Mouse (Mus musculus) ovary, postnatal 14 days (tissue): ENCODE measurements at regions not wholly inside any gene's neighbourhood (a gene's known extent, or its start where the extent isn't known, plus 50 kb on each side); places are given as distances from the start of the nearest gene placed in this dataset.

Source experiments
- DNase-seq: peaks from one replicate; pipeline ENCODE4 v3.0.0; 2022; ENCODE audit warnings: low spot score

GRCm38 (mm10) chr19:18444324-18444723, 187.3 kb downstream of the Ostf1 start:
- no peak for DNase-seq

GRCm38 (mm10) chr19:18436351-18436750, 195.3 kb downstream of the Ostf1 start:
- DNase-seq, result no peak

- no peak for DNase-seq
These were observed 211.2 kb downstream of the Ostf1 start for GRCm38 (mm10) chr19:18420381-18420785.

GRCm38 (mm10) chr19:18418548-18418947, 213.1 kb downstream of the Ostf1 start:
- DNase-seq, result no peak

GRCm38 (mm10) chr19:18377466-18378089, 254.0 kb downstream of the Ostf1 start:
- DNase-seq, result no peak

GRCm38 (mm10) chr19:18368612-18369011, 263.0 kb downstream of the Ostf1 start:
- DNase-seq, result no peak

GRCm38 (mm10) chr19:18353960-18354359, 277.7 kb downstream of the Ostf1 start:
- no peak for DNase-seq

- no peak for DNase-seq
These were observed 285.9 kb downstream of the Ostf1 start for GRCm38 (mm10) chr19:18345735-18346134.

GRCm38 (mm10) chr19:18343647-18344046, 288.0 kb downstream of the Ostf1 start:
- DNase-seq, result peak; percentile 15

- no peak for DNase-seq
These were observed 288.6 kb downstream of the Ostf1 start for GRCm38 (mm10) chr19:18343003-18343402.

- no peak for DNase-seq
These were observed 293.6 kb downstream of the Ostf1 start for GRCm38 (mm10) chr19:18337819-18338555.

GRCm38 (mm10) chr19:18336637-18337036, 295.0 kb downstream of the Ostf1 start:
- DNase-seq, result no peak

- no peak for DNase-seq
These were observed 297.0 kb downstream of the Ostf1 start for GRCm38 (mm10) chr19:18334639-18335038.

- DNase-seq, result no peak
These were observed 299.8 kb downstream of the Ostf1 start for GRCm38 (mm10) chr19:18331811-18332210.

GRCm38 (mm10) chr19:18329421-18329820, 302.2 kb downstream of the Ostf1 start:
- DNase-seq, result no peak

GRCm38 (mm10) chr19:18318391-18318944, 313.2 kb downstream of the Ostf1 start:
- no peak for DNase-seq

- DNase-seq, result no peak
These were observed 358.2 kb downstream of the Ostf1 start for GRCm38 (mm10) chr19:18273415-18273814.

- no peak for DNase-seq
These were observed 376.4 kb downstream of the Ostf1 start for GRCm38 (mm10) chr19:18255074-18255684.

- DNase-seq, result no peak
These were observed 378.3 kb downstream of the Ostf1 start for GRCm38 (mm10) chr19:18253333-18253732.
